Mouse (Mus musculus) C2C12 (cell line): ENCODE data around the gene Hmg20a. TPM values are rescaled to one million over a fixed set of nuclear protein-coding genes. Genes with fewer than 3 reads are reported as not detected.

Source experiments
- H3K27me3 ChIP-seq: one replicate; pipeline ENCODE4 v1.6.1; 2011; ENCODE audit not compliant: control insufficient read depth, insufficient read depth, insufficient read length
- H3K36me3 ChIP-seq: one replicate; pipeline ENCODE4 v1.6.1; 2011; ENCODE audit not compliant: control insufficient read depth, insufficient read depth
- H3K4me3 ChIP-seq: one replicate; pipeline ENCODE4 v1.5.1; 2011; ENCODE audit warnings: mild to moderate bottlenecking, control low read depth; ENCODE audit not compliant: poor library complexity, insufficient read depth, severe bottlenecking
- H3K79me2 ChIP-seq: one replicate; pipeline ENCODE4 v1.6.1; 2011; ENCODE audit not compliant: control insufficient read depth, insufficient read depth
- H3K79me3 ChIP-seq: one replicate; pipeline ENCODE4 v1.6.1; 2011; ENCODE audit warnings: low read depth, control low read depth
- H3ac ChIP-seq: one replicate; pipeline ENCODE3; 2011; ENCODE audit warnings: low read depth; ENCODE audit not compliant: control insufficient read depth, insufficient read length
- CEBPB ChIP-seq: IDR thresholded peaks from one replicate; pipeline ENCODE4 v1.6.1; 2011; ENCODE audit warnings: low read depth, mild to moderate bottlenecking, control low read depth, moderate library complexity
- CTCF ChIP-seq: IDR thresholded peaks from one replicate; pipeline ENCODE4 v1.5.1; 2011; ENCODE audit not compliant: control insufficient read depth, insufficient read depth, insufficient read length
- FOSL1 ChIP-seq: IDR thresholded peaks from one replicate; pipeline ENCODE4 v1.8.0; 2011; ENCODE audit warnings: mild to moderate bottlenecking, low read length; ENCODE audit not compliant: poor library complexity, insufficient read depth, severe bottlenecking
- MAX ChIP-seq: IDR thresholded peaks from one replicate; pipeline ENCODE4 v1.6.1; 2011; ENCODE audit warnings: mild to moderate bottlenecking, control low read depth
- MYOD1 ChIP-seq: IDR thresholded peaks from one replicate; pipeline ENCODE4 v1.6.1; 2011; ENCODE audit warnings: low read depth; ENCODE audit not compliant: control insufficient read depth, insufficient read length
- MYOG ChIP-seq: IDR thresholded peaks from one replicate; pipeline ENCODE4 v1.6.1; 2011; ENCODE audit not compliant: control insufficient read depth, insufficient read length; ENCODE audit errors: extremely low read depth
- USF1 ChIP-seq: IDR thresholded peaks from one replicate; pipeline ENCODE4 v1.6.1; 2011; ENCODE audit warnings: low read depth, mild to moderate bottlenecking, control low read depth, moderate library complexity
- polyA plus RNA-seq: library from polyadenylated mRNA; unstranded; fragments of >200 nt; fragmentation: generic; extraction: Trizol; gene quantifications from one replicate; pipeline ENCODE4 v1.2.1, GENCODE M21; 2012; ENCODE audit warnings: missing spikeins

Gene Hmg20a
- polyA plus RNA-seq, 1 experiment = 9.7 TPM

GRCm38 (mm10) chr9:56466251-56466650 is 47.8 kb downstream of the Hmg20a start:
- no peaks in the 10 kb centered on the region for H3K79me3 ChIP-seq
- H3K4me3 ChIP-seq = no peak overlapping the region
- peaks cover 9% of the 10 kb centered on the region for H3K79me2 ChIP-seq
- H3K36me3 ChIP-seq = peaks cover 3% of the 10 kb centered on the region
- no peaks in the 10 kb centered on the region for H3K27me3 ChIP-seq
- TF ChIP-seq MAX (no peak), MYOG (no peak), CTCF (no peak), MYOD1 (no peak), USF1 (no peak)
- no peak overlapping the region for H3ac ChIP-seq

GRCm38 (mm10) chr9:56469656-56470055 is 51.2 kb downstream of the Hmg20a start:
- no peak overlapping the region for H3K4me3 ChIP-seq
- H3K79me3 ChIP-seq = no peaks in the 10 kb centered on the region
- peaks cover 3% of the 10 kb centered on the region for H3K36me3 ChIP-seq
- no peak overlapping the region for H3ac ChIP-seq
- peaks cover 9% of the 10 kb centered on the region for H3K79me2 ChIP-seq
- no peaks in the 10 kb centered on the region for H3K27me3 ChIP-seq
- TF ChIP-seq CEBPB = no peak

GRCm38 (mm10) chr9:56470291-56470690 is 51.9 kb downstream of the Hmg20a start:
- Histone ChIP-seq H3K79me2 (peaks cover 9% of the 10 kb centered on the region), H3K79me3 (no peaks in the 10 kb centered on the region), H3ac (no peak overlapping the region), H3K27me3 (no peaks in the 10 kb centered on the region), H3K36me3 (peaks cover 3% of the 10 kb centered on the region), H3K4me3 (no peak overlapping the region)
- TF ChIP-seq USF1 (no peak), MYOD1 (peak; percentile 41)

- Histone ChIP-seq H3ac (no peak overlapping the region), H3K27me3 (no peaks in the 10 kb centered on the region), H3K36me3 (peaks cover 3% of the 10 kb centered on the region), H3K79me2 (no peaks in the 10 kb centered on the region), H3K79me3 (no peaks in the 10 kb centered on the region), H3K4me3 (no peak overlapping the region)
- TF ChIP-seq USF1 (no peak), CTCF (no peak), CEBPB (no peak), MAX (no peak), FOSL1 (no peak), MYOD1 (no peak), MYOG (no peak)
Measured at GRCm38 (mm10) chr9:56478975-56479647, 60.7 kb downstream of the Hmg20a start.

- Histone ChIP-seq H3ac (no peak overlapping the region), H3K27me3 (no peaks in the 10 kb centered on the region), H3K4me3 (no peak overlapping the region), H3K79me2 (no peaks in the 10 kb centered on the region), H3K79me3 (no peaks in the 10 kb centered on the region), H3K36me3 (peaks cover 3% of the 10 kb centered on the region)
- TF ChIP-seq FOSL1 (no peak), MYOG (no peak), MYOD1 (no peak)
Measured at GRCm38 (mm10) chr9:56482623-56483022, 64.2 kb downstream of the Hmg20a start.

- H3K79me3 ChIP-seq = no peaks in the 10 kb centered on the region
- H3K36me3 ChIP-seq = peaks cover 7% of the 10 kb centered on the region
- TF ChIP-seq CTCF = no peak
- TF ChIP-seq MYOG = no peak
- no peak for TF ChIP-seq MAX
- no peak for TF ChIP-seq USF1
- TF ChIP-seq MYOD1 = no peak
- no peak for TF ChIP-seq FOSL1
- no peak for TF ChIP-seq CEBPB
- no peaks in the 10 kb centered on the region for H3K79me2 ChIP-seq
- no peaks in the 10 kb centered on the region for H3K27me3 ChIP-seq
- no peak overlapping the region for H3K4me3 ChIP-seq
- H3ac ChIP-seq = no peak overlapping the region
Measured at GRCm38 (mm10) chr9:56485423-56485822, 67.0 kb downstream of the Hmg20a start.
